Mouse (Mus musculus) kidney, adult 2 months (tissue): ENCODE measurements around the gene Stk40.
"Not testable (repeated sequence)": the region's sequence is repeated elsewhere in the genome, so short reads cannot be mapped to it uniquely, and the experiment has no call there.

Source experiments
- CTCF ChIP-seq: fragments of 200-500 bp; conservative IDR thresholded peaks from 2 replicates; pipeline ENCODE4 v1.5.1; 2011; ENCODE audit warnings: low read depth, mild to moderate bottlenecking, control low read depth, low read length, moderate library complexity, mixed read lengths; ENCODE audit not compliant: insufficient read depth, insufficient read length
- POLR2A ChIP-seq: fragments of 200-500 bp; IDR thresholded peaks from one replicate; pipeline ENCODE4 v1.6.1; 2011; ENCODE audit warnings: low read depth, low read length, control low read depth

DNA sequence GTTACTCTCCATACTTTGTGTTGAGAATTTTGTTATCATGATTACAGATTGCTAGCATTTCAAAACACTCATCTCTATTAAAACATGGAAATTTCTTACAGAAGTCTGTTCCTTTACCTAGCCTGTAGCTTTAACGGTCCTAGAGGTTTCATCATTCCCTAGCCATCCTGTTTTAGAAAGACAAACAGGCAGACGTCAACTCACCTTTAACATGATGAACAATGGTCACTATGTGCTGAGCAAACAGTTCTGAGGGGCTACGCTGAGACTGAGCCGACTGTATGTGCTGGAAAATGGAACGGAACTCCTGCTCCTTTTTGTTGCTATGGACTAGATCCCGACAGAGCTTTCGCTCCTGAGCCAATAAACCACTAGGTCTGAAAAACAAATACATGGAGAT lies 72.2 kb downstream of the Stk40 start:
- not testable (repeated sequence) for TF ChIP-seq POLR2A, CTCF
